ENCODE assay signal across 8 mouse cellular contexts in the genomic region with DNA sequence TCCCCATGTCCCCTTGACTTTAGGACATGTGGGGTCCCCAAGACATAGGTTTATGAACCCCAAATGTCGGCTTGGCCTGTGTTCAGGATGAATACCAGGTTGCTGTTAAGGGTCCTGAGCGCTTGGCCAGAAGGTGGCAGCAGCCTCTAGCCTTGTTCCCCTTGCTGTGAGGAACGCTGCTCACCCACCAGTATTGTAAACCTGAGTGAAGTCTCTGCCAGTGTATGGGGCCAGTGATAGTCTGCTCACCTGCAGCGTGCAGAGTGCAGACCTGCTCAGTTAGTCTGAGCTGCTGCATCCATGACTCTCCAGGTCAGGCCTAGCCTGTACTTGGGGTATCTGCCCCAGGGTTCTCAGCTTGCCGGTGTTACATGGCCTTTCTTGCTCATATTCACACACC. TPM values are rescaled to one million over a fixed set of nuclear protein-coding genes. Genes with fewer than 3 reads are reported as not detected.
DNase-seq lines count a peak whose midpoint lies in the region; ATAC-seq and TF ChIP-seq lines count a peak whose summit lies in the region.

No protein-coding gene starts in this region.

- TF ChIP-seq CTCF in ES-Bruce4 (IDR thresholded peaks at IDR 0.05; ENCODE audit: low read depth, low read length): peak; percentile 83

- TF ChIP-seq EP300 in ES-Bruce4 (IDR thresholded peaks at IDR 0.05; ENCODE audit: insufficient read depth, low read depth, low read length): no peak

- 28% methylated on average over 5 of the region's 5 CpGs for WGBS in hindbrain, embryonic 11.5 days
- WGBS in lung, embryonic 15.5 days: 30% methylated on average over 5 of the region's 5 CpGs

- no peak for ATAC-seq in hindbrain, embryonic 11.5 days (ENCODE audit: low FRiP score)
- ATAC-seq in lung, embryonic 15.5 days (ENCODE audit: borderline replicate concordance, extremely low read depth, low FRiP score, low TSS enrichment): peak; percentile 48; the same call in 1 of the 2 replicates

- H3K27ac ChIP-seq in ES-Bruce4 (ENCODE audit: insufficient read depth, low read length): no peak overlapping the region
- H3K27ac ChIP-seq in hindbrain, embryonic 11.5 days (ENCODE audit: low read depth, low read length): no peak overlapping the region
- H3K27ac ChIP-seq in lung, embryonic 15.5 days: no peak overlapping the region

- H3K4me2 ChIP-seq in hindbrain, embryonic 11.5 days (replicated peaks; ENCODE audit: low read depth, low read length): no peak overlapping the region
- peak overlapping the region; percentile 73; the same call in 1 of the 2 replicates for H3K4me2 ChIP-seq in lung, embryonic 15.5 days

- no peak for TF ChIP-seq POLR2A in ES-Bruce4 (IDR thresholded peaks at IDR 0.05; ENCODE audit: insufficient read depth, low read length)

- H3K27me3 ChIP-seq in ES-Bruce4 (ENCODE audit: control insufficient read depth, insufficient read depth, low read length, poor library complexity, severe bottlenecking): no peaks in the 10 kb centered on the region
- H3K27me3 ChIP-seq in hindbrain, embryonic 11.5 days (ENCODE audit: control insufficient read depth, insufficient read depth, low read length): peaks cover 10% of the 10 kb centered on the region
- H3K27me3 ChIP-seq in lung, embryonic 15.5 days: peaks cover 30% of the 10 kb centered on the region; the same call in 1 of the 2 replicates

- no peaks in the 10 kb centered on the region for H3K4me1 ChIP-seq in ES-Bruce4 (ENCODE audit: control insufficient read depth, insufficient read depth, low read length)
- peaks cover 3% of the 10 kb centered on the region; the same call in 1 of the 2 replicates for H3K4me1 ChIP-seq in hindbrain, embryonic 11.5 days (replicated peaks; ENCODE audit: control insufficient read depth, insufficient read depth, low read length)
- H3K4me1 ChIP-seq in lung, embryonic 15.5 days: peaks cover 35% of the 10 kb centered on the region

- H3K9ac ChIP-seq in ES-Bruce4 (ENCODE audit: low read depth, poor library complexity, severe bottlenecking): no peak overlapping the region
- H3K9ac ChIP-seq in hindbrain, embryonic 11.5 days (ENCODE audit: low read depth, low read length): no peak overlapping the region
- H3K9ac ChIP-seq in lung, embryonic 15.5 days: no peak overlapping the region

- H3K4me3 ChIP-seq in ES-Bruce4 (ENCODE audit: low read depth, low read length): no peak overlapping the region
- H3K4me3 ChIP-seq in hindbrain, embryonic 11.5 days (ENCODE audit: low read depth, low read length): no peak overlapping the region
- no peak overlapping the region for H3K4me3 ChIP-seq in lung, embryonic 15.5 days

- peak; percentile 36 to 42 for DNase-seq in cerebellum, adult 18-20 months
- DNase-seq in frontal cortex, adult 2 months (ENCODE audit: extremely low spot score in 1 of 2, low spot score in 1 of 2): peak; percentile 72 to 88
- DNase-seq in hindbrain, embryonic 11.5 days (ENCODE audit: low spot score): peak; percentile 60
- peak; percentile 83 for DNase-seq in layer of hippocampus, adult 9-11 months
- DNase-seq in ovary, postnatal 10 days (ENCODE audit: low spot score): peak; percentile 35
- DNase-seq in thymus, postnatal 14 days: peak; percentile 91

- H3K36me3 ChIP-seq in ES-Bruce4 (ENCODE audit: control insufficient read depth, insufficient read depth, low read length, poor library complexity, severe bottlenecking): no peaks in the 10 kb centered on the region
- no peaks in the 10 kb centered on the region for H3K36me3 ChIP-seq in hindbrain, embryonic 11.5 days (ENCODE audit: control insufficient read depth, insufficient read depth, low read length)
- no peaks in the 10 kb centered on the region for H3K36me3 ChIP-seq in lung, embryonic 15.5 days

- no peaks in the 10 kb centered on the region for H3K9me3 ChIP-seq in ES-Bruce4 (replicated peaks; ENCODE audit: control insufficient read depth, insufficient read depth, low read length, poor library complexity, severe bottlenecking)
- H3K9me3 ChIP-seq in hindbrain, embryonic 11.5 days (ENCODE audit: control insufficient read depth, low read length): no peaks in the 10 kb centered on the region
- H3K9me3 ChIP-seq in lung, embryonic 15.5 days: no peaks in the 10 kb centered on the region

RNA-seq across cellular contexts. Expression of a gene that starts 0.5 kb away (rescaled TPM):
- polyA plus RNA-seq in ES-Bruce4 (2011; ENCODE audit: insufficient read depth, insufficient read length, low read depth, missing spikeins): 0.69 TPM in 1 of 2 replicates, not detected in the other
- polyA plus RNA-seq in frontal cortex, adult 2 months (2012; rRNA removed): 59.0 and 60.6 TPM in 2 replicates
- polyA plus RNA-seq in hindbrain, embryonic 11.5 days (2014; fragmentation: Nextera tagmentation; extraction: Ambion mirVana): 0.29 and 0.35 TPM in 2 replicates
- 7.8 and 8.3 TPM in 2 replicates for polyA plus RNA-seq in lung, embryonic 15.5 days (2015; fragmentation: Nextera tagmentation; extraction: Ambion mirVana)

RNA-seq across cellular contexts. Expression of a gene that starts 34.2 kb away (rescaled TPM):
- 8.3 and 11.9 TPM in 2 replicates for polyA plus RNA-seq in ES-Bruce4 (2011; ENCODE audit: insufficient read depth, insufficient read length, low read depth, missing spikeins)
- 0.02 and 0.04 TPM in 2 replicates for polyA plus RNA-seq in frontal cortex, adult 2 months (2012; rRNA removed)
- 0.25 and 1.4 TPM in 2 replicates for polyA plus RNA-seq in hindbrain, embryonic 11.5 days (2014; fragmentation: Nextera tagmentation; extraction: Ambion mirVana)
- polyA plus RNA-seq in lung, embryonic 15.5 days (2015; fragmentation: Nextera tagmentation; extraction: Ambion mirVana): 1.0 and 1.7 TPM in 2 replicates

Comparison
In these comparisons a context has a peak if more than half of its experiments do, and no peak if none do; other contexts are left out.
1. DNase-seq: peak in every context shown above with its lines; median percentile 91 in thymus, postnatal 14 days; 83 in layer of hippocampus, adult 9-11 months; 80 in frontal cortex, adult 2 months; 60 in hindbrain, embryonic 11.5 days; 39 in cerebellum, adult 18-20 months; 35 in ovary, postnatal 10 days.